Mouse (Mus musculus): ENCODE measurements at regions not wholly inside any gene's neighbourhood (a gene's known extent, or its start where the extent isn't known, plus 50 kb on each side); places are given as distances from the start of the nearest gene placed in this dataset.

GRCm38 (mm10) chr12:112378482-112379243 is 110.6 kb upstream of the A530016L24Rik start:
- TF ChIP-seq EP300 (IDR thresholded peaks at IDR 0.05; ENCODE audit: low read depth) (no peak), CTCF (IDR thresholded peaks at IDR 0.05; ENCODE audit: low read depth) (no peak)

All from heart, postnatal 0 days (tissue).